Mouse (Mus musculus): ENCODE data around the gene Pcyt1a.

- TF ChIP-seq POLR2A (IDR thresholded peaks at IDR 0.05; ENCODE audit: low read depth, low read length) (no peak), ZKSCAN1 (IDR thresholded peaks at IDR 0.05; ENCODE audit: borderline replicate concordance, low read depth, low read length) (no peak), ELF1 (IDR thresholded peaks at IDR 0.05; ENCODE audit: low read depth, low read length) (no peak), CTCF (conservative IDR thresholded peaks at IDR 0.05 in 1 of 2, IDR thresholded peaks at IDR 0.05 in 1 of 2; ENCODE audit: low read depth in 2 of 2, low read length in 2 of 2) (no peak), UBTF (IDR thresholded peaks at IDR 0.05; ENCODE audit: low read depth, low read length) (no peak), EP300 (IDR thresholded peaks at IDR 0.05; ENCODE audit: low read length) (no peak), TBP (conservative IDR thresholded peaks at IDR 0.05; ENCODE audit: low read depth, low read length) (no peak), USF2 (conservative IDR thresholded peaks at IDR 0.05; ENCODE audit: low read depth, low read length) (no peak), BHLHE40 (IDR thresholded peaks at IDR 0.05; ENCODE audit: low read depth, low read length) (no peak), MEF2A (IDR thresholded peaks at IDR 0.05; ENCODE audit: borderline replicate concordance, low read depth, low read length) (no peak), ZNF384 (IDR thresholded peaks at IDR 0.05; ENCODE audit: low read depth, low read length) (no peak), E2F4 (IDR thresholded peaks at IDR 0.05; ENCODE audit: insufficient replicate concordance, low read depth, low read length) (no peak)
Observed at GRCm38 (mm10) chr16:32454646-32455045, 23.9 kb downstream of the Pcyt1a start.
